Mouse (Mus musculus): ENCODE measurements around the gene Gorab.

Gorab gene

DNA sequence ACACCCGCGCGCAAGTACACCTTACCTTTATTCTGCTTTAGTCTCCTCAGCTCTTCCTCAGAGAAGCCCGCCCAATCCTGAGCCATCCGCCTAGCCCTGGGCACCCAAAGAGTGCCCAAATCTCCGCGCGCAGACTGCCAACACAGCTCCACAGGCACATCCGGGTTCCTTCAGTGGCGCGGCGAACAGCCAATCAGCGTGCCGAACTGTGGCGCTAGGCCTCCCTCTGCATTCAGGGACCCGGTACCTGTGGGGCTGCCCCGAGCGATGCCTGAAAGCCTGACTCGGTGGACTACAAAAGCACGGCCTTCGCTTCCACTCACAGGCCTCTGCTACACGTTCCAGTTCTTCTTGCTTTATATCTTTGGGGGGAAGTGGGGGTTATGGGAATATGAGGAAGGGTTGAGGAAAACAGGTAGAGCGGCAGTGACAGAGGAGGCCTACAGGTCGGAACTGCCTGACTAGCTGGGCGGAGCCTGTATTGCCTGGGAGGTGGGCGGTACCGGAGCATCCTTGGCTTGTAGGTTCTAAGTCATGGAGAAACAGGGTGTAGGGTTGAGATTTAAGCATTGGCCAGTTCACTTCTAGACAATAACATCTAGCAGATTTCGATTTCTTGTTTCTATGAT lies at the start of gene Gorab:
Gorab (minus strand) TSS at position 172 of the 629 bp plus-strand sequence.
- DNase-seq (ENCODE audit: low read depth): peak; percentile 95

DNA sequence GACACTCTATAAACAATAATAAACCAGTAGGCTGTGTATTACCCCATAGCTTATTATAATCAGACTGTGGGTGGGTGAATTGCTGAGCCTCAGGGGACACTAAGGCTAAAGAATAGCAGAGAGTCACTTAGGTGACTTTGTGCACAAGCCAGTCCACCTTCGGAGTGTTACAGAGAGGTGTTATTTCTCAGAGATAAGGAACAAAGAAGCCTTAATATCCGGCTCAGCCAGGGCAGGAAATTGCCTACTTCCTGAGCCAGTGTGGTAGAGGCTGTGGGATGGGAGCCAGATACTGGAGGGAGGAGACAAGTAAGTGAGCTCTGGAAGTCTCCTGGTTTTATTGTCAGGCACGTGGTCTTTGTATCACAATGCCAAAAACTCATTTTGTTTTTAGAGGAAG lies 40.4 kb upstream of the Gorab start:
- peak; percentile 90 for DNase-seq (ENCODE audit: low read depth)

DNA sequence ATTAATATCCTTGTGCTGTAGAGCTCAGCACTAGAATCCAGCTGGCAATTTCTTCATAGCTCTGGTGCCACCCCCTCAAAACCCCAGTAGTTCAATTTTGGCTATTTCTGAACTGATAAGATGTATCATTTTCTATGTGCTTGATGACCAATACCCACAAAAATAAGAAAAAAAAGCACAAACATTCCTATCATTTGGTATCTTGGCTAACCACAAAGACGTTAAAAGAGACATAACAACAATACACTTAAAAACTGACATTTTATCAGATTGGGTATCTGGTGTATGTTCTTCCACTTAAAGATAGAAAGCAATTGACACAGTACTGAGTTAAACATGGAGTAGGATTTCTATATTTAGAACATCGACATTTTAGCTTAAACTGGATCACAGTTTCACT lies 35.5 kb upstream of the Gorab start:
- DNase-seq (ENCODE audit: low read depth): peak; percentile 57

DNA sequence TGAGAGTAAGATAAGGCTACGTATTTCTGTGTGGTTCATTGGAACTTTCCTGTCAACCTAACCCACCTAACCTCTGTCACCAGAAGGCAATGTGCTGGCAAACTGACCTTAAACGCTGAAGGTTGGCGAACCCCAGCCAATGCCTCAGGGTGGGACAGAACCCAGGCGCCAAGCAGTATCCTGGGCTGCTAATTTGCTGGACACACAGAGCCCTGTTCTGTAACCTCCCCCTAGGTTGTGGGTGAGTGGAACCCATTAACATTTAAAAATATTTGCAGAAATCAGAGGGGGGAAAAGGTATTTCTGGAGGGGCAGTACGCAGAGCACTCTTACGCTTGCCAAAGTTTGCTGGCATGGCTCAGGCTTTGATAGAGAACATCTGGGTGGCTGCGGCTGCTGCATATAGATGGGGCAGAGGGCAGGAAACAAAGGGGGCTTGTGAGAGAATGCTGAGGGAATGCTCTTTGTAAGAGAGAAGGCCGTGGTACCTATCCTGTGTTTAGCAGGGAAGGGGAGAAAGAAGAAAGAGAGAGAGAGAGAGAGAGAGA lies 20.1 kb upstream of the Gorab start:
- DNase-seq (ENCODE audit: low read depth): no peak

DNA sequence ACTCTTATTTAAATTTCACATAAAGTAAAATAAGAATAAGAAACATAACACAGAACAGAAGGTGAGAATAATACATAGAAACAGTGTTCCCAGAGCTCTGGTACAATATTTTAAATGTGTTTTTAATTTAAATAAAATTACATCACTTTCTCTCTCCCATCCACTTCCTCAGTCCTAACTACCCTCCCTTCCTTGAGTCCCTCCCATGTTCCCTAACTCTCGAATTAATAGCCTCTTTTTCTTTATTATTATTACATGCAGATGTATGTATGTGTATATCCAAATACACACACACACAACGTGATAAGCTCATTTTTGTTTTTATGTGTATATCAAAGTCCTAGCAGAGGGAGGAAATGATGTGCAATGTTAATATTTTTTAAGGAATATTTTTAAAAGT lies 13.7 kb upstream of the Gorab start:
- no peak for DNase-seq (ENCODE audit: low read depth)

DNA sequence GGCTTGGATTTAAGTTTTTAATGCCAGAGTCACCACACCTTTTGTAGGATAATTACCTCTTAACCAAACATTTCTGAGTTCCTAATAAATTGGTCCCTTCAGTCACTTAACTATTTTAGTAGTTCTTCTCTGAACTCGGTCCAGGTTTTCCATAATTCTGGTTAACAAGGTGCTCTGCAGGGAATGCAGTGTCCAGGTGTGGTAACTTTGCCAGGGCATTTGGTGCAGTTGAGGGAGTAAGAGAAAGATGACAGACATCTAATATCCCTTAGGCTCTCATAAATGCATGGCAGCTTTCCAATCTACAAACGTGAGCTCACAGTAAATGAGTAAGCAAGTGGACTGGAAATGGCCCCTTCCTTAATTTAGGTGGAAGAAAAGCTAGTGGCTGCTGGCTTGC lies 10.7 kb upstream of the Gorab start:
- no peak for DNase-seq (ENCODE audit: low read depth)

DNA sequence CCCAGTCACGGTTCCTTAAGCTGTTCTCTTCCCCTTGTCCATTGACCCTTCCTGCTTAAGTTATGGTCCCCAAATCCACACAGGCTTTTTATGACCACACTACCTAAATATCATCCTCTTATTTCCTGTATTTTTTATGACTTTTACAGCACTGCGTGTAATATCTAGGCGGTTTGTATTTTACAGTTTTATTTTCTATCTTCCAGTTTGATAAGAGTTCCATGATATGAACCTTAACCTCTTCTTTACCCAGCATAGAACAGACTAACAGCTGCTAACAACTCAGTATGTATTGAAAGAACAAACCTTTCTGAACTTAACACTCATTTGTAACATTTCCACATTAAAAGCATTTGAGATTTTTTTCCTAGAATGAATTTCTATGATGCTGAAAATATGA lies 2.7 kb upstream of the Gorab start:
- no peak for DNase-seq (ENCODE audit: low read depth)

DNA sequence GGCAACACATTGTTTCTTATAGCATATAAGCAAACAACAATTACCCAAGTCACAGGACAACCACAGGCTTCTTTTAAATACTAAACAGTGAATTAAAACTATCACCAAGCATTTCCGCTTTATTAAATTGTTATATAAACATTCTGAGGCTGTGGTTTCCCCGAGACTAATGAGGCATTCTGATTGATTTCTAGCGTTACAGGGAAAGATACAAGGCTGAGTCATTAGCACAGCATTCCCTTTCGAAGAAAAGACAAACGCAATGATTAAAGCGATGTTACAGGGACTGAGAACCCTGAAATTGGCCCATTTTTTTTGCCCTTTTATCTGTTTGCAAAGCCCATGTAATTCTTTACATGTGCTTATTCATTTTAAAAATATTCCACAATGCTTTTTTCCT lies 12.1 kb downstream of the Gorab start:
- DNase-seq (ENCODE audit: low read depth): no peak

DNA sequence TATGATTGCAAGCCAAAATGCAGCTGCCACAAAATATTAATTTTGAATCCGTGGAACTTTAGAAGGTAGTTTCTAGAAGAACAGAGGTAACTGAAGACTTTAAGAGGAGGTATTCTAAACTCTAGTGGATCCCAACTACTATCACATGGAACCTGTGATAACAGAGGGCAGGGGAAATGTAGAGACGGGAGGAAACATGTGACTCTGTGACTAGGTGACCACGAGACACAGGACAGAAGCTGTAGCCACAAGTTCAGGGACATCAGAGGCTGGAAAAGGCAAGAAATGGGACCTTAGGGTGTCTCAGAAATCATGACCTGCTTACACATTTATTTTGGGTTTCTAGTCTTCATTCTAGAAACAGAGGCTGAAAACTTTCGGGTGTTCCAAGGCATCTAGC lies 13.4 kb downstream of the Gorab start:
- DNase-seq (ENCODE audit: low read depth): peak; percentile 53

DNA sequence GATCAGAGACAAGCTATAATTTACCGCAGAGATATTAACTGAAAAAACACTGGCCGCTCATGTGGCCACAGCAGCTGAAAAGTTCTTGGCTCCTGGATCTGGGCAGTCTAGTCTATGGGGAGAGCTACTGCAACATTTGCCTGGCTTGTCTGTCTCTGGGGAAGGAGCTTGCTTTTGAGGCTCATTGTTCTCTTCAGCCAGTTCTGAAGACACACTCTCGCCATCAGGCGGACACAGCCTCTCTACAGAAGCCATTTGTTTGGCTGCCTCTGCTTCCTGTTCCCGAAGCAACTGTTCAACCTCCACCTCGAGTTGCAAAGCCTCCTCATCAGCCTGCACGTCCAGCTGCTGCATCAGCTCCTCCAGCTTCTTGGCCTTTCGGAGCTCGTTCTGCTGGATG lies 17.3 kb downstream of the Gorab start:
- no peak for DNase-seq (ENCODE audit: low read depth)

DNA sequence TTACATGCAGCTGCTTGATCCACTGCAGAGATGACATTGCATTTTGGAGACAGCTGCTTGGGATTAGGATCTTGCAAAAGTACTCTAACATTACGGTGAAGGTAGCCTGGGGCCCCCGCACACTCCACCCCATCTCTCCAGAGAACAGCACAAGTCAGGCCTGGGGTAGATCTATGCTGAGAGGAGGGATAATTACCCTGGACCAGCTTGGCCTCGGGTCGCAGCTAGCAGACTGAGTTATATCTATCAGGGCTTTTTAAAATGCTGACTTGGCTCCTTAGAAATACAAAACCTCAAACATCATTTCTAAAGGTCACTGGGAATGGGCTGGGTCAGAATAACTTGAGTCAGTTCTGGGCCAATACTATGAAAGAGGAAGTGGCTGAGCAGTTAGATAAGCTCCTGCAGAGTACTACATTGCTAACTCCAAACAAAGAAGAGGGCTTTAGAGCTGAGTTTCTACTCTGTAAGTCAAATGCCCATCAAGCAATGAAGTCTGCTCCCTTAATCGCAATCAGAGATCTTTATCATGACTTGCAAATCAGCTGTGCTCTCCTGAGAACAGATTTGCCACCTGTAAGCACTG lies 19.9 kb downstream of the Gorab start:
- peak; percentile 93 for DNase-seq (ENCODE audit: low read depth)

DNA sequence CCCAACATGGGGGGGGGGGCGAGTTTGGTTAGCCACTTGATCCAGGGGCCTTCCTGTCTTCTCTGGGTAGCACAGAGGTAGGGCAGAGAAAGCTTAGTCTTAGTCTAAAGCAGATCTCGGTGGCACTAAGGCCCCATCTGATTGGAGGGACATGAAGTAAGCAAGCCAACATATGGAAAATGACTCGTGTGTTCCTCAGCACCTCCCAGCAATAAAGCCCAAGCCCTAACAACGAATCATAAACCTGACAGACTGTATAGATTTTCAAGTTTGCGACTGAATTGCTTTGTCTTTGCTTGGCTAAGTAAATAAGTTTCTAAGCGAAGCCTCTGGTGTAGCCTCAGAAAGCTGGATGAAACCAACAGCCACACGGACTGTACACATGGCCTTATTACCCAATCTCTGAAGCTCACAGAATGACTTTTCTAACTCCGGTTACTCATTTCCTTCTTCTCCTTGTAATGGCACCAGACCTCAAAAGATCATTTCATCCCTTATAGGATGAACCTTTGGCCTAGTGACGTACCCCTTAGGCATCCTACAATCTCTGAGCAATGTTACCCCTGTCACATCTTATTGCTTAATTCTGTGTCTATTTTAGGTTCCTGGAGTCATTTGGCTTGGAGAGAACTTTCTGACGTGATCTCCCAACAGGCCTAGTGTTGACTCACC lies 21.3 kb downstream of the Gorab start:
- peak; percentile 87 for DNase-seq (ENCODE audit: low read depth)

DNA sequence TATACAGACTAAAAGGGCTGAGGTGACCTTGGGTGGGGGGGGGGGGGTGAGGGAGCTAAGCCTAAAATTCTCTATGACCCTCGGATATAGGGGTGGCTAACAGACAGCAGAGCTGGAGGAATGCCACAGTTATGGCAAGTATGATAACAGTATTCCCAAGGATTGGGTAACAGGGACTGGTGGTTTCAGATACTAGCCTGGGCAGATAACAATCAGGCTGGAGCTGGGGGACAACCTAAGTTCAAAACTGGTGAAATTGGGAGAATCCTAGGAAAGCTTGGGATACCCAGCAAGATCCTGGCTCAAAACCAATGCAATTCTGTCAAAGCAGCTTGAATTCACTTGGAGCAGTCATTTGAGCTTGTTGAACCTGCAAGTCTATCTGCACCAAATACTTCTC lies 22.9 kb downstream of the Gorab start:
- DNase-seq (ENCODE audit: low read depth): no peak

DNA sequence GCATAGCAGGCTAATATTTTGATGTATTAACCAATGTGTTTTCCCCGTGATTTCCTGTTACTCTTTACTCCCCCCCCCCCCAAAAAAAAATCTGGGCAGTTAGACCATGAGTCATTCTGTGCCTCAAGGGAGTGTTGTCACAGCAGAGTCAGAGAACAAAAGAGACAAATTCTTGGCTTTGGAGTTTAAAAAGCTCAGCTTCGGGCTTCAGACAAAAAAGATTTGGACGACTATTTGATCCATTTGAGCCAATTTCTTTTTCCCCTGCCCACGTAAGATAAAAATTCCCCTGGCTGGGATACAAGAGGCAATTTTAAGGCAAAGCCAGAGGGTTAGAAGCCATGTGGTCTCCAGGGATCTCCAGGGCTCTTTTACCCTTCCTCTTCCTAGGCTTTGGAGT lies 23.4 kb downstream of the Gorab start:
- DNase-seq (ENCODE audit: low read depth): peak; percentile 38

DNA sequence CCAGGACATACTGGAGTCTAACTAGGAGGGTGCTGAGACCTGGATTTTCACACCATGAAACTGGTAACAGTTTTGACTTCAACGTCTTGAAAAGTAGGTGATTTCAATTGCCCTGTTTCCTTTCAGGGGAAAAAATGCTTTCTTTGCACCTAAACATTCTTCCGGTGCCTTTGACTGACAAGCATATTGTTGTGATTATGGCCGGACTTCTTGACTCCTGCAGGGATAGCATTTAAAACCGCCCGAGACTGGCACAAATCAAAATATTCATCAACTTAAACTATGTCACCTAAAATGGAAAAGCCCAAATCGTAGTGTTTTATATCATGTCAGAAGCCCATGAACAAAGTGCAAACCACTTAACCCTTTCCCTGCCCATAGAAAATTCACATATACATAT lies 25.5 kb downstream of the Gorab start:
- no peak for DNase-seq (ENCODE audit: low read depth)

DNA sequence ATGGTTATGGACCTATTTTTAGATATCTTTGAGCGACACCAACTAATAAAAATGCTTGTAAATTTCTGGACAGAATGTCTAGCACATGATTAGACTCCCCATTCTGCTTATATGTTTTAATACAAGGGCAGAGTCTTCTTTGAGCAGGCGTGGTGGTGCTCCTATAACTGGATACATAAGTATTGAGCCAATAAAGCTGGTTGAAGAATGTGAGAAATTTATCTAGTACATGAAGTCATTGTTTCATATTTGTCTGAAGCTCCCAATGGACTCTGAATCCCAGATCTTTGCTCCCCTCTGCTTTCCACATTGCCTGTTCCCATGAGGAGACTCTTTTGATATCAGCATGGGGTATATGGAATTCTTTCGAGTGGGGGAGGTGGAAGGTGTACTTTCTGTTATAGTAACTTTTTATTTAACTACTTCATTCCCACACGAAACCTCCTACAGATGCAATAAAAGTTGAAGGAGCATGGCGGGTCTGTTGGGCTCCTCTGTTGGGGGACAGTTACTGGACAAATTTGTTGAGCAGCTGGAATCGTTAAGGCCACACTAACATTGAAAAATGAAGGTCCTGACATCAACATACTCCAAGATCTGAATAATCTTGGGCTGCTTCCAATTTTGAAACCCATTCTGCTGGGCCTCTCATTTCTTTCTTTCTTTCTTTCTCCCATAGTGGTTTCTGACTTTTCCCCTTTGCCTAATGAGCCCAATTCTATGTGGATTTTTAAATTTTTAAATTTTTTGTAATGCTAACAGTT lies 26.5 kb downstream of the Gorab start:
- no peak for DNase-seq (ENCODE audit: low read depth)

DNA sequence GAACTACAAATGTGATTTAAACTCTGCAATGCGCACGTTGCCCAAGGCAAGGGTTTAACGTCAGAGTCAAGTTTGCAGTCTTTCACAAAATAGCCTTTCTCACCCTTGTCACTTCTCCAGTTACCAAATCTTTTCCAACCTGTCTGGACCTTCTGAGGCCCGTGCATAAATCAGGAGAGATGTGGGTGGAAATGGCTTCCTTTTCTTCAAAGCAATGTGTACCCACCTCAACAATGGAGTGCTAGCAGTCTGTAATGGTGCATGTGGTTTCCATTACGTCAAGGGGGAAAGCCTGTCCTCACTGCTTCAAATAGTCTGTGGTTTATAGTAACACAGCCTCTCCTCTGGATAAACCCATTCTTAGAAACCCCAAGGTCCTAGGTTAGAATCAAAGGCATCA lies 29.0 kb downstream of the Gorab start:
- no peak for DNase-seq (ENCODE audit: low read depth)

DNA sequence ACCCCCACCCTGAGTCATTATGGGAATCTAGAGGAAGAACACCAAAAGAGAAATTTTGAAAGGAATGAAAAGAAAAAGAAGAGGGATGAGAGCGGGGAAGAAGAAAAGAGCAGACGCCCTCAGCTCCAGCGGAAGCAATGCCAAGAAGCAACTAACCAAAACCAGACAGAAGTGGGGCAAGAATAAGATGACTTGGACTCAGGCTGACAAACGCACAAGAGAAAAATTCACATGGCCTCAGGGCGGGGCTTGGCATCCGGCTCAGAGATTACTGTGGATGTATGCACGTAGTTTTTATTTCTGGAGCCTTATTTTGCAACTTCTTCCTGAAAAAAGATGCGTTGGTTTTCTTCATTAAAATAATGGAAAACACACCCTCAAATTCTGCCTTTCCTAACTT lies 41.3 kb downstream of the Gorab start:
- no peak for DNase-seq (ENCODE audit: low read depth)

DNA sequence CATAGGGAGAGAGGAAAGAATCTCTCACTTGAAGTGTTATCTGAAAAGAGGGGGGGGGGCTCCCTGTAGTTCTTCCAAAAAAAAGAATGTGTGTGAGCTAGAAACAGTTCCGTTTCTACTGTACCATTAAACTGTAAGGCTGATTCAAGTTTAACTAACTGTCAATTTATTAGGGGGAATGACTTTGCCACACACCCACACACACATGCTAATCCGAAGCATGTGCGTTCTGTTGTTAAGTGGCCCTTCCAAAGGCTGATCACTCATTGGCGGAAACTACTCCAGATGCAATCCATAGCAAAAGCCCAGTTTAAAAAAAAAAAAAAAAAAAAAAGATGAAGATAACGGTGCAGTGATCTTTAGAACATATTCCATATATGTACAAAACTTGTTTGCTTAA lies 42.1 kb downstream of the Gorab start:
- DNase-seq (ENCODE audit: low read depth): no peak

DNA sequence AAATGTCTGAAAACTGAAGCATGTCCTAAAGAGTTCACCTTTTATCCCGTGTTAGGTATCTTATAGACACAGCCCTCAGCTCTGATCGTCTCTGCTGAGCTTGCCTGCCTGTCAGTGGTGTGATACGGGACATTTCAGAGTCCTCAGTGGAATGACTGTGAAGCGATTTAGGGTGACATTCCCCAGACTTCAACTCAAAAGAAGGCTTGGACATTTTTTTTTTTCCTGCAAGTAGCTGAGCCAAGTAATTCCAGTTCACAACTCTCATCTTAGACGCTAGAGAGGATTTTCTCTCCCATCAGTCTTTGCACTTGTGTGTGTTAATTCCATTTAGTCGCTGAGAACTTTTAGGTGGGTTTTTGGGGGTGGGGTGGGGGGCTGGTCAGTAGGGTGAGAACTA lies 42.7 kb downstream of the Gorab start:
- no peak for DNase-seq (ENCODE audit: low read depth)

DNA sequence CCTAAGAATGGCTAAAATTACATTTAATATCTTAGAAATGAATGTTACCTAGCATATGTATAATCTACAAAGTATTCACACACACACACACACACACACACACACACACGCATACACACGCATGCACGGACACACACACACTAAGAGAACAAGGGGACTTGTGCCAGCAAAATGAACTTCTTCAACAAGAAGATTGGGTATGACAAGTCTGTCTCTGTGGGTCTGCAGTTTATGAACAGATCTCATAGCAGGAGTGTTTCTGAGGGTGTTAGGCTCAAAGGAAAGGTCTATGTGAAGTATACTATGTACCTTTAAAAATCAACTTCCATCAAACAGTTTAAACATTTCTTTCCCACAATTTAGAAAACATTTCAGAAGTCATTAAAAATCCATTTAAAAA lies 43.9 kb downstream of the Gorab start:
- DNase-seq (ENCODE audit: low read depth): no peak

DNA sequence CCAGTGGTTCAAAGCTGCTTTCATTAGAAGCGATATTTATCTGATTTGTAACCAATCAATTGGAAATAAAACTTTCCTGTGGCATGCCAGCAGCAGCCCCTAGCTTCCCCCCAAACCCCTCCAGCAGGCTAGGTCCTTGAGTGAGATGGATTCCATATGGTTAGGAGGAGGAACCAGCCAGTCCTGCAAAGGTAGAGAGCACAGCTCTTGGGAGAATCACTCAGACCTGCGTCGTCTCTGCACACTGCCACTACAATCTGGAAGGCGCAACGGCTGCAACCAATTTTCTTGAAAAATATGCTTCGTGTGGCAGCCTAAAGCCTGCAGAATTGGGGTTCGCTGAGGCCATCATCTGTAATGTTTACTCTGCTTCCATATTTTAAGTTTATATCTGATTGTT lies 45.3 kb downstream of the Gorab start:
- DNase-seq (ENCODE audit: low read depth): no peak

DNA sequence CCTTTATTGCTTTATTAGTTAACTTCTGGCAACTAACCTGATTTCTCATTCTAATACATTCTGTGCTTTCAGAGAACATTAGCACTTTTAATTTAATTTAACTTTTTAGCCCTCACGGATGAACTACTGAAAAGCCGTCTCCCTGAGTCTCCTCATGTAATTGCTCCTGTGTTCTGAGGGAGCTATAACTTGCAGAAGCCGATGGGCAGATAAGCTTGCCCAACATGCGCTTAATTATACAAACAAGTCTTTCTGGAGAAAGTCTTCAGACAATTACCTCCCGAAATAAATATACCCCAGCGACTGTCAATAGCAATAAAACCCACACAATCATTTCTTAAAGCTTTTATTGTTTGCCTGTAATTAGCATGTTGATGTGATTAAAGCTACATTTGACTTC lies 45.7 kb downstream of the Gorab start:
- no peak for DNase-seq (ENCODE audit: low read depth)
